Comparison of ENCODE assay signal across 8 mouse cellular contexts in genomic region chr2:59644816-59645215, GRCm38 (mm10). TPM values are rescaled to one million over a fixed set of nuclear protein-coding genes. Genes with fewer than 3 reads are reported as not detected.
DNase-seq lines count a peak whose midpoint lies in the region; TF ChIP-seq lines count a peak whose summit lies in the region.
"Had no signal": no experiment of that assay in that cellular context is flagged by ENCODE, and none has a peak within 500 bp of the region (broad histone marks: within the 10 kb centered on the region; RNA-seq: fewer than 3 reads in every experiment).

No protein-coding gene starts in this region.

- DNase-seq in kidney, adult 11 months: peak; percentile 35
- DNase-seq in kidney, postnatal 14 days: no peak
- DNase-seq in CD4-positive, CD25-positive, alpha-beta regulatory T cell, adult 2 months (ENCODE audit: low read depth, low spot score): peak; percentile 23
- DNase-seq in T-cell, adult 2 months (ENCODE audit: low spot score): peak; percentile 27
- peak; percentile 45 to 50 for DNase-seq in layer of hippocampus, adult 2 months (ENCODE audit: low spot score in 2 of 2)
- no peak for DNase-seq in embryo, embryonic 11 days
- DNase-seq in gastrocnemius, postnatal 4 days (ENCODE audit: low spot score in 2 of 2): no peak
- DNase-seq: liver, embryonic 13.5 days had no signal

- no peak overlapping the region for H3K4me3 ChIP-seq in layer of hippocampus, adult 2 months
- H3K4me3 ChIP-seq: liver, embryonic 13.5 days had no signal

- H3K27ac ChIP-seq in layer of hippocampus, adult 2 months: peak overlapping the region; percentile 94
- H3K27ac ChIP-seq: liver, embryonic 13.5 days had no signal

- no peak for TF ChIP-seq CTCF in layer of hippocampus, adult 2 months (conservative IDR thresholded peaks at IDR 0.05)

RNA-seq across cellular contexts. Expression of gene Tanc1, which starts 33.0 kb away (rescaled TPM):
- 100 to 1,000 TPM; 118 to 124 TPM for total RNA-seq in layer of hippocampus, adult 2 months (2021)
- total RNA-seq in gastrocnemius, postnatal 4 days (2021): 10 to 100 TPM; 19.0 to 20.9 TPM

Comparison
In these comparisons a context has a peak if more than half of its experiments do, and no peak if none do; other contexts are left out.
1. DNase-seq: peak in kidney, adult 11 months (single experiment), CD4-positive, CD25-positive, alpha-beta regulatory T cell, adult 2 months (single experiment), T-cell, adult 2 months (single experiment) and layer of hippocampus, adult 2 months (2 of 2); none in kidney, postnatal 14 days (single experiment), embryo, embryonic 11 days (single experiment) and gastrocnemius, postnatal 4 days (0 of 2).
2. RNA of gene Tanc1, which starts 33.0 kb away (total RNA-seq): 118 to 124 TPM in layer of hippocampus, adult 2 months; 19.0 to 20.9 TPM in gastrocnemius, postnatal 4 days; every median in the first group is over 4 times any median in the second.